Mouse (Mus musculus): ENCODE results near the gene Wfdc21. TPM values are rescaled to one million over a fixed set of nuclear protein-coding genes. Genes with fewer than 3 reads are reported as not detected.

The Wfdc21 gene
- total and polyA plus RNA-seq, 3 experiments, result not detected

DNA sequence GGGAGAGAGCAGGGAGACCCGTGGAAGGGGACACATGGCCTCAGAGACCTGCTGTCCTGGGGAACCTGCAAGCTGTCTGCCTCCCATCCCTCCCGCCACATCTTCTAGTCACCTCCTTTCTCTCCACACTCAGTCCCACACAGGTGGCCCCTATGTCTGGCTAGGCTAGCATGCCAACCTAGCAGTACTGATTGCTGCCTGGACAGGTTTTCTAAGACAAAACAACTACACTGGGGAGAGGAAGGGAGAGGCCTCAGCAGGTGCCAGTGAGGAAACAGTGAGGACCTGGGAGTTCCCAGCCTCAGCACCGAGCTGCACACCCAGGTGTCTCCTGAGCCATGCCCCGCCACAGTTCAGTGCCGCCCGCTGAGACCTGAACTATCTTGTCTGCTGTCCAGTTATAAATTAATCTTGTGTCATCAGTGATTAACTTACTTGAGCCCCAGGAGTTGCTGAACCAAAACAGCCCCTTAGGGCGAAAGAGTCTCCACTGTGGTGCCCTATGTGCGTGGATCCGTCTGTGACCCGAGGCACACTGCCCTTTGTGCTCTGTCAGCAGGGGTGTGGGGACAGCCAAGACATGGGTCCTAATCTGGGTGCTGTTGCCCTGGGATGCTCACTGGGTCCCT lies 50.4 kb downstream of the Wfdc21 start:
- TF ChIP-seq E2F4 (IDR thresholded peaks at IDR 0.05; ENCODE audit: borderline replicate concordance, low read depth, low read length), result no peak
- no peak for TF ChIP-seq USF2 (IDR thresholded peaks at IDR 0.05; ENCODE audit: borderline replicate concordance in 1 of 2, insufficient read depth in 1 of 2, low read depth in 1 of 2, low read length in 2 of 2)
- no peak for TF ChIP-seq POLR2A (IDR thresholded peaks at IDR 0.05; ENCODE audit: control insufficient read depth in 1 of 2, insufficient read depth in 1 of 2, low read depth in 1 of 2, low read length in 2 of 2, poor library complexity in 1 of 2)
- TF ChIP-seq SIN3A (IDR thresholded peaks at IDR 0.05; ENCODE audit: low read length), result no peak
- TF ChIP-seq MXI1 (IDR thresholded peaks at IDR 0.05; ENCODE audit: low read depth, low read length), result no peak
- TF ChIP-seq TBP (IDR thresholded peaks at IDR 0.05; ENCODE audit: low read depth, low read length), result no peak
- TF ChIP-seq BHLHE40 (IDR thresholded peaks at IDR 0.05; ENCODE audit: borderline replicate concordance, low read depth, low read length), result no peak
- no peak for TF ChIP-seq GABPA (IDR thresholded peaks at IDR 0.05; ENCODE audit: low read depth, low read length)
- no peak for TF ChIP-seq CHD1 (IDR thresholded peaks at IDR 0.05; ENCODE audit: low read depth, low read length)
- TF ChIP-seq CHD2 (IDR thresholded peaks at IDR 0.05; ENCODE audit: low read length), result no peak
- no peak for TF ChIP-seq ZKSCAN1 (IDR thresholded peaks at IDR 0.05; ENCODE audit: low read depth, low read length)
- no peak for TF ChIP-seq POLR2AphosphoS5 (IDR thresholded peaks at IDR 0.05; ENCODE audit: borderline replicate concordance, low read depth, low read length)
- TF ChIP-seq MYC (IDR thresholded peaks at IDR 0.05; ENCODE audit: low read depth, low read length), result no peak
- no peak for TF ChIP-seq CTCF (IDR thresholded peaks at IDR 0.05 in 2 of 3, conservative IDR thresholded peaks at IDR 0.05 in 1 of 3; ENCODE audit: control insufficient read depth in 1 of 3, insufficient read depth in 1 of 3, low read depth in 2 of 3, low read length in 3 of 3, poor library complexity in 1 of 3, severe bottlenecking in 1 of 3)
- no peak for TF ChIP-seq UBTF (IDR thresholded peaks at IDR 0.05; ENCODE audit: borderline replicate concordance, insufficient read depth, low read depth, low read length)
- TF ChIP-seq ZMIZ1 (IDR thresholded peaks at IDR 0.05; ENCODE audit: low read depth, low read length), result no peak
- TF ChIP-seq RCOR1 (IDR thresholded peaks at IDR 0.05; ENCODE audit: low read depth, low read length), result no peak
- Histone ChIP-seq H3K79me2 (ENCODE audit: control insufficient read depth, insufficient read depth, low read length, poor library complexity) (no peaks in the 10 kb centered on the region), H3K27ac (ENCODE audit: control insufficient read depth, low read depth, low read length) (no peak overlapping the region), H3K36me3 (ENCODE audit: control insufficient read depth in 1 of 2, insufficient read depth in 2 of 2, low read length in 2 of 2) (0 out of 4 replicates have a peak, but pooled peaks cover 0 to 2% of the 10 kb centered on the region in 2 experiments), H3K4me3 (ENCODE audit: control insufficient read depth in 1 of 2, insufficient read depth in 1 of 2, low read depth in 2 of 2, low read length in 2 of 2) (no peak overlapping the region), H3K9me3 (replicated peaks; ENCODE audit: insufficient read depth, low read length) (no peaks in the 10 kb centered on the region), H3K4me1 (ENCODE audit: control insufficient read depth in 1 of 2, insufficient read depth in 2 of 2, low read length in 2 of 2) (0 out of 4 replicates have a peak, but pooled peaks cover 0 to 3% of the 10 kb centered on the region in 2 experiments), H3K9ac (ENCODE audit: control insufficient read depth, low read depth, low read length, poor library complexity, severe bottlenecking) (no peak overlapping the region), H3K27me3 (ENCODE audit: control insufficient read depth in 1 of 2, insufficient read depth in 2 of 2, low read length in 2 of 2) (peaks cover 7 to 12% of the 10 kb centered on the region in 2 experiments)
- no peak for DNase-seq (ENCODE audit: low read depth, low spot score)

DNA sequence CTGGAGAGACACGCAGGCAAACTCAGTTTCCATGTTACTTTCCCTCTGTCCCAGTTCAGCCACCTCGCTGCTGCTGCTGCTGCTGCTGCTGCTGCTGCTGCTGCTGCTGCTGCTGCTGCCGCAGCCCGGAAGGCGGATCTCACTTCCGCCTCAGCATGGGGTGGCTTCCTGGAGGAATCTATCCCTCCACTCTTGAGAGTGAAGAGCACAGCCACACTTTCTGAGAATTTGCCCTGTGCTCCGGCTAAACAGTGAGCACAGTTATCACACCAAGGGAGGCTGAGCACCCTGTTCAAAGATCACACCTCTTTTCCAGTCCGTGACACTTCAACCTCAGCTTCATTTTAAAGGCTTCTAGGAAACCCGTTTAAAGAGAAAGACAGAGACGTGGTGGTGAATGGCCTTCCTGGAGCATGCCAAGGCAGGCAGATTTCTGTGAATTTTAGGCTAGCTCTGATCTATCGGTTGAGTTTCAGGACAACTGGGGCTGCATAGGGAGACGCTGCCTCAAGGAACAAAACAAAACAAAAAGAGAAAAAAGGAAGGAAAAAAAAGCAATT lies 53.2 kb downstream of the Wfdc21 start:
- peaks cover 2% of the 10 kb centered on the region in 2 experiments; a peak in 2 of 4 replicates for H3K27me3 ChIP-seq (ENCODE audit: control insufficient read depth in 1 of 2, insufficient read depth in 2 of 2, low read length in 2 of 2)
- no peak for DNase-seq (ENCODE audit: low read depth, low spot score)
- H3K4me3 ChIP-seq (ENCODE audit: control insufficient read depth in 1 of 2, insufficient read depth in 1 of 2, low read depth in 2 of 2, low read length in 2 of 2), result no peak overlapping the region
- no peak overlapping the region for H3K27ac ChIP-seq (ENCODE audit: control insufficient read depth, low read depth, low read length)
- H3K79me2 ChIP-seq (ENCODE audit: control insufficient read depth, insufficient read depth, low read length, poor library complexity), result no peaks in the 10 kb centered on the region
- H3K9ac ChIP-seq (ENCODE audit: control insufficient read depth, low read depth, low read length, poor library complexity, severe bottlenecking), result no peak overlapping the region
- 0 out of 4 replicates have a peak, but pooled peaks cover 0 to 2% of the 10 kb centered on the region in 2 experiments for H3K36me3 ChIP-seq (ENCODE audit: control insufficient read depth in 1 of 2, insufficient read depth in 2 of 2, low read length in 2 of 2)
- H3K9me3 ChIP-seq (replicated peaks; ENCODE audit: insufficient read depth, low read length), result no peaks in the 10 kb centered on the region
- TF ChIP-seq KAT2A (conservative IDR thresholded peaks at IDR 0.05; ENCODE audit: low read depth, low read length) (no peak), MAX (IDR thresholded peaks at IDR 0.05; ENCODE audit: low read length) (no peak), BHLHE40 (IDR thresholded peaks at IDR 0.05; ENCODE audit: borderline replicate concordance, low read depth, low read length) (no peak), TBP (IDR thresholded peaks at IDR 0.05; ENCODE audit: low read depth, low read length) (no peak), USF1 (IDR thresholded peaks at IDR 0.05; ENCODE audit: low read depth, low read length) (0 out of 2 replicates have a peak, but pooled peaks have one; percentile 17)
- H3K4me1 ChIP-seq (ENCODE audit: control insufficient read depth in 1 of 2, insufficient read depth in 2 of 2, low read length in 2 of 2), result 0 out of 4 replicates have a peak, but pooled peaks cover 0 to 3% of the 10 kb centered on the region in 2 experiments

Measured in MEL (cell line).